Mouse (Mus musculus): ENCODE data around the gene Taar3. TPM values are rescaled to one million over a fixed set of nuclear protein-coding genes. Genes with fewer than 3 reads are reported as not detected.

Gene Taar3
- polyA plus RNA-seq, 1 experiment from 2014 or later = not detected

DNA sequence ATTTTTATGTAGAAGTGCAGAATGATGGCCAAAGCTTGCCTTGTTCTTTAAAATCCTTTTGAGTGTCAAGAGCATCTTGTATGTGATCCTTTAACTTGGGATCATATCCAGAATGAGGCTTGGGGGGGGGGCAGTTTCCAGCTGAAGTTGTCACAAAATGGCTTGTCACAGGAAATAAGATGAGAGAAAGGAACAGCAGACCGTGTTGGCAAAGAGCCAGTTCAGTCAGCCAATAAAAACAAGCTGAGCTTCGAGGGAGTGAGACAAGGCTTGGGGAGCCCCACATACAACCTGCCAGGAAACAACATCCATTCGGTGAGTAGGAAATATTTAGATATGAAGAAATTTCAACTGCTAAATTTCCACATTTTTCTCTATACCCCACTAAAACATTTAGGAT is 14.1 kb downstream of the Taar3 start:
- H3K4me2 ChIP-seq (replicated peaks) = no peak overlapping the region
- H3K4me1 ChIP-seq = no peaks in the 10 kb centered on the region
- no peaks in the 10 kb centered on the region for H3K9me3 ChIP-seq (replicated peaks)
- no peaks in the 10 kb centered on the region for H3K27me3 ChIP-seq
- no peaks in the 10 kb centered on the region for H3K36me3 ChIP-seq
- H3K9ac ChIP-seq = no peak overlapping the region
- no peak overlapping the region for H3K4me3 ChIP-seq
- no peak for ATAC-seq (ENCODE audit: low FRiP score)
- no peak overlapping the region for H3K27ac ChIP-seq
- 77% methylated on average over 3 of the region's 3 CpGs for WGBS

DNA sequence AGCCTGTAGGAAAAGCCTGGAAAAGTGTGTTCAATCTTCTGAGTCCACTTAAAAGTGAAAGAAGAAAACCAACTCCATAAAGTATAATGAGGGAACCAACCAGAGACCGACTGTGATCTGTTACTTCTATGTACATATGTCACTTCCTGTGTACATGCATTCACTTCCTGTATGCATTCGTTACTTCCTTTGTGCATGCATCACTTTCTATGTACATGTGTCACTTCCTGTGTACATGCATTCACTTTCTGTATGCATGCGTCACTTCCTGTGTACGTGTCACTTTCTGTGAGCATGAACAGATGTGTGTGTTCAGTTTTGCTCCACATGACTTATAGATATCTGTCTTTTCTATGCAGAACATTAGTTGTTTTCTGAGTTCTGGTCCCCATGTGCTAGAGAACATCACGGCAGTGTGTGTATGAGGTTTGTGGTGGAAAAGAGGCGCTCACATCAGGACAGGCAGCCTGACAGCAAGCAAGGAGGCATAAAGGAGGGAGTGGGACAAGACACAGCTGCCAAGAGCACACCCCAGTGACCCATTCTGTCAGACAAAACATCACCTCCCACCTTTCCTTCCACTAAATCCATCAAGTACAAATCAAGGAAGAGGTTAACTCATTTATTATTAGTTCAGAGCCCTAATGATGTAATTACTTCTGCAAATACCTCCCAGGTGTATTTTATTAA is 15.7 kb downstream of the Taar3 start:
- WGBS = 89% methylated on average over 6 of the region's 6 CpGs
- Histone ChIP-seq H3K4me3 (no peak overlapping the region), H3K27ac (no peak overlapping the region), H3K4me1 (no peaks in the 10 kb centered on the region), H3K9ac (no peak overlapping the region), H3K4me2 (replicated peaks) (no peak overlapping the region), H3K36me3 (no peaks in the 10 kb centered on the region), H3K27me3 (no peaks in the 10 kb centered on the region), H3K9me3 (replicated peaks) (no peaks in the 10 kb centered on the region)
- ATAC-seq (ENCODE audit: low FRiP score) = no peak

DNA sequence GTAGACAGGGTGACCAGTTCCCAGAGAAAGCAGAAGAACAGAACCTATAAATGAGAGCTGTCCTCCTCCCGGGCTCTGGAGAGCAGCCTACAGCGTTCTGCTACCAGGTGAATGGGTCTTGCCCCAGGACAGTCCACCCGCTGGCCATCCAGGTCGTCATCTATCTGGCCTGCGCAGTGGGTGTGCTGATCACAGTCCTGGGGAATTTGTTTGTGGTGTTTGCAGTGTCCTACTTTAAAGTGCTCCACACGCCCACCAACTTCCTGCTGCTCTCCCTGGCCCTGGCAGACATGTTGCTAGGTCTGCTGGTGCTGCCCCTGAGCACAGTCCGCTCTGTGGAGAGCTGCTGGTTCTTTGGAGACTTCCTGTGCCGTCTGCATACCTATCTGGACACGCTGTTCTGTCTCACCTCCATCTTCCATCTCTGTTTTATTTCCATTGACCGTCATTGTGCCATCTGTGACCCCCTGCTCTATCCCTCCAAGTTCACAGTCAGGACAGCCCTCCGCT is 21.4 kb downstream of the Taar3 start, which contains the start of gene Taar5:
Gene Taar5, plus strand, starts transcription at position 51 of the 510 bp plus-strand sequence.
- ATAC-seq (ENCODE audit: low FRiP score) = no peak

DNA sequence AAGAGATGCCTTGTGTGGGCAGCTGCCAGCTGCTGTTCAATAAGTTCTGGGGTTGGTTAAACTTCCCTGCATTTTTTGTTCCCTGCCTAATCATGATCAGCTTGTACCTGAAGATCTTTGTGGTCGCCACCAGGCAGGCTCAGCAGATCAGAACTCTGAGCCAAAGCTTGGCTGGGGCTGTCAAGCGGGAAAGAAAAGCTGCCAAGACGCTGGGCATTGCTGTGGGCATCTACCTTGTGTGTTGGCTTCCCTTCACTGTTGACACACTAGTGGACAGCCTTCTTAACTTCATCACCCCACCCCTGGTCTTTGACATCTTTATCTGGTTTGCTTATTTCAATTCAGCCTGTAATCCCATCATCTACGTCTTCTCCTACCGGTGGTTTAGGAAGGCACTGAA is 21.9 kb downstream of the Taar3 start:
- Histone ChIP-seq H3K9me3 (replicated peaks) (no peaks in the 10 kb centered on the region), H3K4me2 (replicated peaks) (no peak overlapping the region), H3K36me3 (no peaks in the 10 kb centered on the region), H3K9ac (no peak overlapping the region), H3K27ac (no peak overlapping the region), H3K4me1 (no peaks in the 10 kb centered on the region), H3K27me3 (no peaks in the 10 kb centered on the region), H3K4me3 (no peak overlapping the region)
- no peak for ATAC-seq (ENCODE audit: low FRiP score)
- 81% methylated on average over 5 of the region's 5 CpGs for WGBS

More for the DNA sequence above, 21.4 kb downstream of the Taar3 start, which contains the start of gene Taar5:
- Histone ChIP-seq H3K9ac (no peak within 1 kb of the TSS), H3K27ac (no peak within 1 kb of the TSS), H3K4me3 (no peak within 1 kb of the TSS), H3K4me1 (no peaks in the 10 kb centered on the region), H3K27me3 (no peaks in the 10 kb centered on the region), H3K9me3 (replicated peaks) (no peaks in the 10 kb centered on the region), H3K36me3 (no peaks in the 10 kb centered on the region), H3K4me2 (replicated peaks) (no peak within 1 kb of the TSS)
- WGBS = 88% methylated on average over 11 of the region's 11 CpGs

DNA sequence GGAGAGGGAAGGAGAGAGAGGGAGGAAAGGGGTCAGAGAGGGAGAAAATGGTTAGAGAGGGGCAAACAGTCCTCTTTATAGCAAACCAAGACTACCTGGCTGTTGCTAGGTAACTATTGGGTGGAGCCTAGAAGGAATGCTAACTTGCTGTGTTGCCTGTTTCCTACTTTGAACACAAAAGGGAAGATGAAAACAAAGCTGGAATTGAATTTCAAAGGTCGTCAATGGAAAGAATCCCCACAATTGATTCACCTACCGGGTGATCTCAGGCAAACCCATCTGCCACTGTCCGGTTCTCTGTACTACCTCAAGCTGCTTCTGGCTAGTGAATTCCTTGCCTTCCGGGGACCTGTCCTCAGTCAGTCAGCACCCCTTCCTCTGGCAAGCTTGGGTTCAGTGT is 28.6 kb downstream of the Taar3 start:
- Histone ChIP-seq H3K36me3 (no peaks in the 10 kb centered on the region), H3K4me3 (no peak overlapping the region), H3K27me3 (0 out of 2 replicates have a peak, but pooled peaks cover 3% of the 10 kb centered on the region), H3K4me2 (replicated peaks) (no peak overlapping the region), H3K9ac (no peak overlapping the region), H3K27ac (no peak overlapping the region), H3K4me1 (no peaks in the 10 kb centered on the region), H3K9me3 (replicated peaks) (no peaks in the 10 kb centered on the region)
- ATAC-seq (ENCODE audit: low FRiP score) = no peak
- WGBS = 38% methylated on average over 4 of the region's 4 CpGs

DNA sequence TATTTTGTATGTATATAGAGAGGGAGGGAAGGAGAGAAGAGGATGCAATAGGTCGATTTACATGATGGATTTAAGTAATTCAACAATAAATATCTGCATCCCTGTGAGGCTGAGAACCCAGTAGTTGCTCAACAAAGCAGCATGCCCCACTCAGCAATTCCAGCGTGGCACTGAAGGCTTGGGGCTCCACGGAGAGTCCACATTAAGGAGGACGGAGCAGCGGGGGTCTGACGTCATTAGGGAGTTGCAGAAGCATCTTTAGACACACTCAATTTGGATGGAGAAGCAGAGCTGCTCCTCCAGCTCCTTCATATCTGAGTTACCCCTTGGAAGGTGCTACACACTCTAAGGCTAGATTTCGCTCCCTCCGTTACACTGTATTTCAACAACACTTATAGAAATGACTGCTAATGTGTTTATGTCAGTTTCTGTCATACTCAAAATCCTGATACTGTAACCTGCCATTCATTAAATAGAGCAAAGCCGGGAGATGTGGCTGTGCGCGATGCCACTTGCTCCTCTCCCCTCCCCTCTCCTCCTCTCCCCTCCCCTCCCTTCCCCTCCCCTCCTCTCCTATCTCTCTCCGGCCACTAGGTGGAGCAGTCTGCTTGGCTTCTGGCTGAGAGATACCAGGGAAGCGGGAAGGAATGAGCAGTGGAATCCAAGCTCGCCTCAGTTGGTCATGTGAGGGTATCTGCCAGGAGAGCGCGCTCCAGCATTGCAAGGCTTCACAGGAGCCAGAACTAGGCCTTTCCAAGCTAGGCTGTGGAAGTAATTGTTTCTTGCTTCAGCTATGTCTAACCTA is 29.7 kb downstream of the Taar3 start:
- H3K4me3 ChIP-seq = no peak overlapping the region
- peak; percentile 75 for ATAC-seq (ENCODE audit: low FRiP score)
- H3K9ac ChIP-seq = no peak overlapping the region
- no peaks in the 10 kb centered on the region for H3K4me1 ChIP-seq
- H3K36me3 ChIP-seq = no peaks in the 10 kb centered on the region
- 0 out of 2 replicates have a peak, but pooled peaks cover 3% of the 10 kb centered on the region for H3K27me3 ChIP-seq
- WGBS = 41% methylated on average over 16 of the region's 16 CpGs
- no peak overlapping the region for H3K4me2 ChIP-seq (replicated peaks)
- H3K9me3 ChIP-seq (replicated peaks) = no peaks in the 10 kb centered on the region
- H3K27ac ChIP-seq = no peak overlapping the region

DNA sequence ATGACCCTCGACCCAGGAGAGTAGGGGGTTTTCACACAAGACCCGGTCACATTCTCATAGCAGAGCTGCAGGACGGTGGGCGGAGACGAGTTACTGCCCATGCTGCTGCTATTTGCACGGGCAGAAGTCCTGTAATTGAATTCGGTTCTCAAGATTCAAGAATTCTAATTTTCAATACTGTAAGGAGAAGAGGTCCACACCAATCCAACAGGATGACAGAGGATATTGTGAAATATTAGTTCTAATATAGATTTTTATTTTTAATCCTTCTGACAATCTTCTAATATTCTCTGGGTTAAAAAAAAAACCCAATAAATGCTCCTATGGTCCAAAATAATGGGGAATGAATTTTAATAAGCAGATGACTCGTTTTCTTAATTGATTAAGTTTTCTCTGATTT is 36.2 kb downstream of the Taar3 start, which contains the start of gene Taar6:
Gene Taar6, minus strand, starts transcription at position 101 of the 400 bp plus-strand sequence.
- Histone ChIP-seq H3K4me3 (no peak within 1 kb of the TSS), H3K4me1 (no peaks in the 10 kb centered on the region), H3K4me2 (replicated peaks) (no peak within 1 kb of the TSS), H3K27ac (no peak within 1 kb of the TSS), H3K36me3 (no peaks in the 10 kb centered on the region), H3K27me3 (no peaks in the 10 kb centered on the region), H3K9me3 (replicated peaks) (no peaks in the 10 kb centered on the region), H3K9ac (no peak within 1 kb of the TSS)
- 65% methylated on average over 8 of the region's 8 CpGs for WGBS
- no peak for ATAC-seq (ENCODE audit: low FRiP score)

DNA sequence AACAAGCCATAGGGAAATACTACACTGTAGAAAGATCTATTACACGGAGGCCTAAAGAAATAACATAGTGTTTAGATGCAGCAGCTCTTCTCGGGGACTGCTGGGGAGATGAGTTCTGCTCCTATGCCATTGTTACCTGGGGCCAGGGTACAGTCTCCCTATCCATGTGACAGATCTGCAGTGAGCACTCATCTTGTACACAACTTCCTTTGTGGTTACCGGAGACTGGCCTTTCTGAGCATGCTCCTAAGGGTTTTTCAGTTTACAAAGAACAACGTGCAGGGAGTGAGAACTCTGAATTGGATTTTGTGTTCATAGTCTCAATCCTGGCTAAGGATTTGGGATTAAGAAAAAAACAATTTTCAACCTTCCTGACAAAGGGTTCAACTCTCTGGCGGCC is 37.1 kb downstream of the Taar3 start:
- H3K9ac ChIP-seq = no peak overlapping the region
- no peaks in the 10 kb centered on the region for H3K4me1 ChIP-seq
- no peak overlapping the region for H3K4me2 ChIP-seq (replicated peaks)
- H3K27ac ChIP-seq = no peak overlapping the region
- no peaks in the 10 kb centered on the region for H3K9me3 ChIP-seq (replicated peaks)
- H3K36me3 ChIP-seq = no peaks in the 10 kb centered on the region
- 88% methylated on average over 5 of the region's 5 CpGs for WGBS
- H3K27me3 ChIP-seq = no peaks in the 10 kb centered on the region
- no peak overlapping the region for H3K4me3 ChIP-seq
- ATAC-seq (ENCODE audit: low FRiP score) = no peak

DNA sequence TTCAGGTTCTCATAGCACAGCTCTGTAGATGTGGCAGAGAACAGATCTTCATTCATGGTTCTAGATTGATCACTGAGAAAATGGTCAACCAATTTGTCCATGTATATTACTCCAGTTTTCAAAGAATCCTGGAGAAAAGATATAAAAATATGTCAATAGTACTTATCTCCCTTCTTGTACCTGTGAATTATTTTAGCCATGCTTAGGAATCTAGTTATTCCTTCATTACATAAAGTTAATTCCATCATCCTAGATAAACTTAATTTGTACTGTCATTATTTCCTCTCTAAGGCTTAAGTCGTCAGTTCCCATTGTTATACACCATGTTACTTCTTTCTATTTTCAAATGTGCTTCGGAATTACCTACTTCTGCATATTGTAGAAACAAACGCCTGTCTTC is 44.0 kb downstream of the Taar3 start, which contains the start of gene Taar7a:
Gene Taar7a, minus strand, starts transcription at position 101 of the 400 bp plus-strand sequence.
- H3K4me1 ChIP-seq = no peaks in the 10 kb centered on the region
- no peaks in the 10 kb centered on the region for H3K9me3 ChIP-seq (replicated peaks)
- 89% methylated on average over 3 of the region's 3 CpGs for WGBS
- no peak within 1 kb of the TSS for H3K27ac ChIP-seq
- no peaks in the 10 kb centered on the region for H3K27me3 ChIP-seq
- H3K4me3 ChIP-seq = no peak within 1 kb of the TSS
- H3K4me2 ChIP-seq (replicated peaks) = no peak within 1 kb of the TSS
- no peak within 1 kb of the TSS for H3K9ac ChIP-seq
- ATAC-seq (ENCODE audit: low FRiP score) = no peak
- H3K36me3 ChIP-seq = no peaks in the 10 kb centered on the region

DNA sequence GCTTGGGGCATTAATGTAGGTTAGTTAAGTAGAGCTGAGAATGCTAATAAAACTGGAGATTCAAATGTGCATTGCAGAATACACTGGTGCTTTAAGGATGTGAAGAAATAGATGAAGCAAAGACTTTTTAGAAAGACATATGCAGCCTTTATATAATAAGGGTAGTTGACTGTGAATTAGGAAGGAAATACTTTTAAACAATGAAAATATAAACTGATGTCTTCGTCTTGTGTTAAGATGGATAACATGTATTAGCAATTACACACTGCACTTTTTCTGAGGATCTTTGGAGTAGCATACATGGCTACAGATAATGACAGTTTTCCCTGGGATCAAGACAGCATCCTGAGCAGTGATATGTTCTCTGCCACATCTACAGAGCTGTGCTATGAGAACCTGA is 50.3 kb downstream of the Taar3 start, which contains the start of gene Taar7b:
Gene Taar7b, plus strand, starts transcription at position 301 of the 400 bp plus-strand sequence.
- no peaks in the 10 kb centered on the region for H3K27me3 ChIP-seq
- WGBS = 94% methylated on average over 1 of the region's 1 CpGs

More for the DNA sequence above, 50.3 kb downstream of the Taar3 start, which contains the start of gene Taar7b:
- no peaks in the 10 kb centered on the region for H3K36me3 ChIP-seq
- H3K9me3 ChIP-seq (replicated peaks) = no peaks in the 10 kb centered on the region
- no peak within 1 kb of the TSS for H3K4me2 ChIP-seq (replicated peaks)
- no peak within 1 kb of the TSS for H3K9ac ChIP-seq
- ATAC-seq (ENCODE audit: low FRiP score) = no peak
- H3K4me1 ChIP-seq = no peaks in the 10 kb centered on the region
- H3K4me3 ChIP-seq = no peak within 1 kb of the TSS
- no peak within 1 kb of the TSS for H3K27ac ChIP-seq
